Mouse (Mus musculus) hindbrain, embryonic 16.5 days (tissue): ENCODE data around the gene Mdga1. TPM values are rescaled to one million over a fixed set of nuclear protein-coding genes. Genes with fewer than 3 reads are reported as not detected.
"Not testable (repeated sequence)": the region's sequence is repeated elsewhere in the genome, so short reads cannot be mapped to it uniquely, and the experiment has no call there.

Source experiments
- ATAC-seq: fragments of 200-750 bp; cut with Nextera tagmentation; 2 replicates; pipeline ENCODE4 v1.8.0; 2017; ENCODE audit warnings: moderate TSS enrichment, moderate library complexity
- H3K27ac ChIP-seq: fragments of 300-500 bp; sonication (generic); 2 replicates; pipeline ENCODE4 v1.5.1; 2014; ENCODE audit warnings: low read depth, mild to moderate bottlenecking, control low read depth, low read length, moderate library complexity
- H3K27me3 ChIP-seq: fragments of 300-500 bp; sonication (generic); replicated peaks from 2 replicates; pipeline ENCODE4 v1.6.1; 2014; ENCODE audit warnings: low read length; ENCODE audit not compliant: control insufficient read depth, insufficient read depth
- H3K36me3 ChIP-seq: fragments of 300-500 bp; sonication (generic); 2 replicates; pipeline ENCODE4 v1.6.1; 2014; ENCODE audit warnings: mild to moderate bottlenecking, low read length, moderate library complexity, mixed read lengths; ENCODE audit not compliant: control insufficient read depth, insufficient read depth
- H3K4me1 ChIP-seq: fragments of 300-500 bp; sonication (generic); 2 replicates; pipeline ENCODE4 v1.6.1; 2014; ENCODE audit warnings: low read depth, low read length; ENCODE audit not compliant: control insufficient read depth, insufficient read depth
- H3K4me2 ChIP-seq: fragments of 300-500 bp; sonication (generic); 2 replicates; pipeline ENCODE4 v1.6.1; 2014; ENCODE audit warnings: mild to moderate bottlenecking, low read length, control low read depth, moderate library complexity
- H3K4me3 ChIP-seq: fragments of 300-500 bp; sonication (generic); 2 replicates; pipeline ENCODE4 v1.5.1; 2014; ENCODE audit warnings: mild to moderate bottlenecking, low read length, control low read depth, moderate library complexity
- H3K9ac ChIP-seq: fragments of 300-500 bp; sonication (generic); 2 replicates; pipeline ENCODE4 v1.6.1; 2014; ENCODE audit warnings: low read depth, mild to moderate bottlenecking, control low read depth, low read length, moderate library complexity
- H3K9me3 ChIP-seq: fragments of 300-500 bp; sonication (generic); 2 replicates; pipeline ENCODE4 v1.6.1; 2014; ENCODE audit warnings: mild to moderate bottlenecking, low read length, moderate library complexity; ENCODE audit not compliant: control insufficient read depth
- WGBS: fragments of 180-500 bp; shearing (Covaris S2); extraction: QIAGEN DNeasy Blood & Tissue Kit; methylation state at CpG from one replicate; pipeline ENCODE4 v1.1.7; 2014; 5-methylcytosine and 5-hydroxymethylcytosine counted together
- polyA plus RNA-seq: library from polyadenylated mRNA; unstranded; fragments of >200 nt; fragmentation: Nextera tagmentation; extraction: Ambion mirVana; gene quantifications from 2 replicates; pipeline ENCODE4 v1.2.1, GENCODE M21; 2015

Mdga1 gene
- polyA plus RNA-seq, 1 experiment from 2014 or later, result 14.0 TPM

GRCm38 (mm10) chr17:29784820-29785219 is 185.1 kb downstream of the Mdga1 start:
- H3K9ac ChIP-seq, result no peak overlapping the region
- H3K36me3 ChIP-seq, result no peaks in the 10 kb centered on the region
- no peak for ATAC-seq
- H3K4me1 ChIP-seq, result no peaks in the 10 kb centered on the region
- no peaks in the 10 kb centered on the region for H3K9me3 ChIP-seq
- no peak overlapping the region for H3K27ac ChIP-seq
- no peaks in the 10 kb centered on the region for H3K27me3 ChIP-seq
- 81% methylated on average over 9 of the region's 9 CpGs for WGBS
- H3K4me3 ChIP-seq, result no peak overlapping the region
- H3K4me2 ChIP-seq, result no peak overlapping the region

DNA sequence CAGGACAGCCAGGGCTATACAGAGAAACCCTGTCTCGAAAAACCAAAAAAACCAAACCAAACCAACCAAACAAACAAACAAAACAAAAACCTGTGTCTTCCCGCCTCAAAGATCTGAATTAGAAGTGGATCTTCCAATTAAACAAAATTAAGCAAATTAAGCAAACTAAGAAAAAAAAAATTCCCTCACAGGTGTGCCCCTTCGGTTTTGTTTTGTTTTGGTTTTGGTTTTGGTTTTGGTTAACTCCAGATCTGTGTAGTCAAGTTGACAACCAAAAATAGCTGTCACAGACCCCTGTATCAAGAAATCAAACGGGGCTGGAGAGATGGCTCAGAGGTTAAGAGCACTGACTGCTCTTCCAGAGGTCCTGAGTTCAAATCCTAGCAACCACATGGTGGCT is 188.4 kb downstream of the Mdga1 start:
- H3K27me3 ChIP-seq, H3K4me3 ChIP-seq, H3K27ac ChIP-seq, H3K4me1 ChIP-seq, H3K36me3 ChIP-seq, H3K9me3 ChIP-seq, H3K9ac ChIP-seq, H3K4me2 ChIP-seq, ATAC-seq: not testable (repeated sequence)
- 88% methylated on average over 4 of the region's 4 CpGs for WGBS

- no peaks in the 10 kb centered on the region for H3K9me3 ChIP-seq
- no peak overlapping the region for H3K4me3 ChIP-seq
- no peaks in the 10 kb centered on the region for H3K36me3 ChIP-seq
- no peak overlapping the region for H3K4me2 ChIP-seq
- 50% methylated on average over 8 of the region's 8 CpGs for WGBS
- no peaks in the 10 kb centered on the region for H3K27me3 ChIP-seq
- H3K27ac ChIP-seq, result no peak overlapping the region
- H3K4me1 ChIP-seq, result no peaks in the 10 kb centered on the region
- H3K9ac ChIP-seq, result no peak overlapping the region
- no peak for ATAC-seq
These were observed 191.9 kb downstream of the Mdga1 start for GRCm38 (mm10) chr17:29778021-29778420.

Other genes with a start within 250 kb of the Mdga1 start
- gene Zfand3, start 34.6 kb upstream of the Mdga1 start, polyA plus RNA-seq, result 53.3 and 58.2 TPM in 2 replicates